Mouse (Mus musculus): Measurements from ENCODE around the gene Akr7a5. TPM values are rescaled to one million over a fixed set of nuclear protein-coding genes. Genes with fewer than 3 reads are reported as not detected.

Gene Akr7a5
- total and polyA plus RNA-seq, 2 experiments from 2014 or later = 41.1 to 60.6 TPM

DNA sequence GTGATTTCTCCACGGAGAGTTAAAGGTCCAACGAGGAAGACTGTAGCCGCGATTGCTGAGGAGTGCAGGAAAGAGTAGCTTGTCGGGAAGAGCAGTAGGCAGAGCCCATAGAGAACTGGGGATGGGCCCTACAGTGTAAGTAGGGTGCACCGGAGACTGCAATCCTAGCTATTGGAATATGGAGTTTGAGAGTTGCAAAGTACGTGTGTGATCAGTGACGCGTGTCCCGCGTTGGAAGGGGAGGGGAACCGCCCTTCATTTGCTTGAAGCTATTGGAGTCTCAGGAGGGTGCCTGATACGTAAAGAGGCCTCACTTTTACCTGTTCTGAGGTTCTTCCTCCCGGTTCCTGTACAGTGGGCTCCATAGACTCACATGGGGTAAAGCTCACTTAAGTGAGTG is 1.2 kb downstream of the Akr7a5 start:
- ATAC-seq = no peak
- 16% methylated on average over 14 of the region's 14 CpGs for WGBS

DNA sequence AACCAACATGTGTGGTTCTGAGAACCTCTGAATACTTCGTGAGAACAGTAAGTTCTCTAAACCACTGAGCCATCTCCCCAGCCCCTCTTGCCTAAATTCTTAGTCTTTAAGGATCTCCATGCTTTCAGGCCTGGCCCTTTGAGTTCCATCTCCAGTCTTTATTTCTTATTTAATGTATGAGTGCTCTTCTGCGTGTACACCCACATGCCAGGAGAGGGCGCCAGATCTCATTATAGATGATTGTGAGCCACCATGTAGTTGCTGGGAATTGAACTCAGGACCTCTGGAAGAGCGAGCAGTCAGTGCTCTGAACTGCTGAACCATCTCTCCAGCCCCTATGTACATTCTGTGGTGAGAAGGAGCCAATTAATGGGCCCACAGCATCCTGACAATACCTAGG is 2.1 kb downstream of the Akr7a5 start:
- Histone ChIP-seq H3K27me3 (ENCODE audit: insufficient read depth, low read length) (no peaks in the 10 kb centered on the region), H3K4me2 (ENCODE audit: low read depth) (no peak overlapping the region), H3K27ac (ENCODE audit: low read depth, low read length) (no peak overlapping the region), H3K36me3 (ENCODE audit: insufficient read depth) (peaks cover 18% of the 10 kb centered on the region), H3K4me3 (ENCODE audit: low read depth, low read length) (no peak overlapping the region), H3K4me1 (ENCODE audit: insufficient read depth) (peaks cover 19% of the 10 kb centered on the region; the same call in 1 of the 2 replicates), H3K9ac (no peak overlapping the region), H3K9me3 (ENCODE audit: low read length) (no peaks in the 10 kb centered on the region)
- 58% methylated on average over 4 of the region's 4 CpGs for WGBS
- DNase-seq = peak; percentile 36
- no peak for ATAC-seq
- TF ChIP-seq CTCF (IDR thresholded peaks at IDR 0.05; ENCODE audit: low read depth) = peak; percentile 58

More for the DNA sequence above, 1.2 kb downstream of the Akr7a5 start:
- Histone ChIP-seq H3K27me3 (ENCODE audit: insufficient read depth, low read length) (no peaks in the 10 kb centered on the region), H3K4me1 (ENCODE audit: insufficient read depth) (peaks cover 19% of the 10 kb centered on the region; the same call in 1 of the 2 replicates), H3K9me3 (ENCODE audit: low read length) (no peaks in the 10 kb centered on the region), H3K9ac (peak overlapping the region; percentile 79), H3K4me2 (ENCODE audit: low read depth) (peak overlapping the region; percentile 92), H3K27ac (ENCODE audit: low read depth, low read length) (no peak overlapping the region), H3K36me3 (ENCODE audit: insufficient read depth) (peaks cover 18% of the 10 kb centered on the region), H3K4me3 (ENCODE audit: low read depth, low read length) (peak overlapping the region; percentile 93)
- no peak for TF ChIP-seq CTCF (IDR thresholded peaks at IDR 0.05; ENCODE audit: low read depth)
- DNase-seq = no peak

DNA sequence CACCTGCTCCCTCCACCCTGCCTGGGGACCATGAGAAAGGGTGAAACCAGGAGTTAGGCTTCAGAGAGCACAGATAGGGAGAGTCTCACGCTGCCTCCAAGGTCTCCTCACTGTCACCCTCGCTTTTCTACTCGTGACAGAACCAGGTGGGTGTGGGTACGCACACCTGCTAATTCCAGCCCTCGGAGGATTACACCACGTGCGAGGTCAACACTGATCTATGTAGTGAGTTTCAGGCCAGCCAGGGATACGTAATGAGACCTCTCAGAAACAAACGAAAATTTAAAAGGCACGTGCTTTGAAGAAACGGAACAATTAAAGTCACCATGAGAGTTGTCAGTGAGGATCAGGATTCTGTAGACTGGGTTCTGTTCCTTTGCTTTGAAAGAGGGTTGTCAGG is 7.9 kb downstream of the Akr7a5 start:
- Histone ChIP-seq H3K4me2 (ENCODE audit: low read depth) (no peak overlapping the region), H3K27me3 (ENCODE audit: insufficient read depth, low read length) (no peaks in the 10 kb centered on the region), H3K36me3 (ENCODE audit: insufficient read depth) (peaks cover 18% of the 10 kb centered on the region), H3K27ac (ENCODE audit: low read depth, low read length) (no peak overlapping the region), H3K9ac (no peak overlapping the region), H3K4me3 (ENCODE audit: low read depth, low read length) (no peak overlapping the region), H3K4me1 (ENCODE audit: insufficient read depth) (no peaks in the 10 kb centered on the region), H3K9me3 (ENCODE audit: low read length) (no peaks in the 10 kb centered on the region)
- WGBS = 93% methylated on average over 11 of the region's 11 CpGs
- DNase-seq = no peak
- no peak for ATAC-seq
- no peak for TF ChIP-seq CTCF (IDR thresholded peaks at IDR 0.05; ENCODE audit: low read depth)

DNA sequence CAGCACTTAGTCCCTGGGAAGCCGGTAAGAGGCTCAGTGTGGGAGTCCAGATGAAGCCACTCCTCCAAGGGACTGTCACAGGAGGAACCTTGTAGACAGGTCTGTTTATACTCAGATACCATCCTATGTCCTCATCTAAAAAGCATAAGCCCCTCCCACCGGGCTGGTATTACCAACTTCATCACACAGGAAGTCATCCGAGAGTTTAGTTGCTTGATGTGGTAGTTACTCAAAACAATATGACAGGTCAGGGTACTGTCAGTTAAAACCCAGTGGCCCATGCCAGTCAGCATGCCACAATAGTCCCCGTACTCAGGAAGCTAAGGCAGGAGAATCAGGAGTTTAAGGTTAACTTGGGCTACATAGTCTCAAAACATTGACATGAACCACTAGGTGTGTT is 9.2 kb downstream of the Akr7a5 start:
- H3K9ac ChIP-seq = no peak overlapping the region
- H3K4me2 ChIP-seq (ENCODE audit: low read depth) = no peak overlapping the region
- no peaks in the 10 kb centered on the region for H3K27me3 ChIP-seq (ENCODE audit: insufficient read depth, low read length)
- H3K36me3 ChIP-seq (ENCODE audit: insufficient read depth) = peaks cover 10% of the 10 kb centered on the region; the same call in 1 of the 2 replicates
- ATAC-seq = no peak
- no peaks in the 10 kb centered on the region for H3K4me1 ChIP-seq (ENCODE audit: insufficient read depth)
- 91% methylated on average over 4 of the region's 4 CpGs for WGBS
- H3K9me3 ChIP-seq (ENCODE audit: low read length) = no peaks in the 10 kb centered on the region
- H3K4me3 ChIP-seq (ENCODE audit: low read depth, low read length) = no peak overlapping the region
- TF ChIP-seq CTCF (IDR thresholded peaks at IDR 0.05; ENCODE audit: low read depth) = no peak
- no peak for DNase-seq
- H3K27ac ChIP-seq (ENCODE audit: low read depth, low read length) = no peak overlapping the region

DNA sequence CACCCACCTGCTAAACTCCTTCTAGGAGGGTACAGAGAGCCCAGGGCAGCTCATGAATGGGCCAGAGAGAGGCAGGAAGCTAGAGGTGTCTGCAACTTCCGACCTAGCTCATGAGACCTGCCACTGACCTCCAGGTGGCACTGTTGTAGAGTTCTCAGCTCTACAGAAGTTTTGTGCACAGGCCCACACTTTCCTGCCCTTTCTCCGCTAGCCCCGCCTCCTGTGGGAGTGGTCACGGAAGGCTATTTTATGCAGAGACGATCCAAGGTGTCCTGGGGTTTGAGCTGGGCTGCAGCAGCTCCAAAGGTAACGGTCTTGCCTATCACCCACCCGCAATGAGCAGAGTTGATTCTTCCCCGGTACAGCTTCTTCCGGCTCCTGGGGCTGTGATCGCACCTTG is 20.1 kb downstream of the Akr7a5 start:
- Histone ChIP-seq H3K27me3 (ENCODE audit: insufficient read depth, low read length) (no peaks in the 10 kb centered on the region), H3K4me3 (ENCODE audit: low read depth, low read length) (no peak overlapping the region), H3K4me2 (ENCODE audit: low read depth) (no peak overlapping the region), H3K27ac (ENCODE audit: low read depth, low read length) (no peak overlapping the region), H3K9me3 (ENCODE audit: low read length) (no peaks in the 10 kb centered on the region), H3K36me3 (ENCODE audit: insufficient read depth) (no peaks in the 10 kb centered on the region), H3K4me1 (ENCODE audit: insufficient read depth) (no peaks in the 10 kb centered on the region), H3K9ac (no peak overlapping the region)
- peak; percentile 42 for DNase-seq
- ATAC-seq = no peak
- peak; percentile 52 for TF ChIP-seq CTCF (IDR thresholded peaks at IDR 0.05; ENCODE audit: low read depth)
- 13% methylated on average over 10 of the region's 10 CpGs for WGBS

DNA sequence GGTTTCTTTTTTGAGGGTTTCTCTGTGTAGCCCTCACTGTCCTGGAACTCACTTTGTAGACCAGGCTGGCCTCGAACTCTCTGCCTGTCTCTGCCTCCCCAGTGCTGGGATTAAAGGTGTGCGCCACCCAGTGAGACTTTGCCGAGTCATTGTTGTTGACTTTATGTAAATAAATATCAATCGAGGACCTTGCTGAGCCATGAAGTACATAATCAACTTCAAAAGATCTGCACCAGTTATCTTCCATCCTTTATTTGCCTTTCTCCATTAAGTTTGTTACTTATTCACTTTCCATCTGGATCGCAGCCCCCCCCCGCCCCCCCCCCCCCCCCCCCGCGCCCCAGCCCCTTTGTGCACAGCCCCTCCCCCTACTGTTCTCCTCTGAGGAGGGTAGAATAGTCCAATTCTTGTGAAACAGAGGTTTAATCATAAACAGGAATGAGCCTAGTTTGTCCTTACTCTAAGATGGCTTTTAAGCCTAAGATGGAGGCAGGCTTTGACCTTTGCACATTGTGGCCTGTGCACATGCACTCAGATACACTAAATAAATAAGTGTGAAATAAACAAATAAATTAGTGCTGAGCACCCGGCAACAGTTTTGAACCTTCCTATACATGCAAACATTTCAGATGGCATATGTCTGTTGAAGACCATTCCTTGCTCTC is 24.2 kb downstream of the Akr7a5 start:
- Histone ChIP-seq H3K9me3 (ENCODE audit: low read length) (no peaks in the 10 kb centered on the region), H3K4me2 (ENCODE audit: low read depth) (no peak overlapping the region), H3K4me3 (ENCODE audit: low read depth, low read length) (no peak overlapping the region), H3K27me3 (ENCODE audit: insufficient read depth, low read length) (no peaks in the 10 kb centered on the region), H3K9ac (no peak overlapping the region), H3K36me3 (ENCODE audit: insufficient read depth) (no peaks in the 10 kb centered on the region), H3K4me1 (ENCODE audit: insufficient read depth) (no peaks in the 10 kb centered on the region), H3K27ac (ENCODE audit: low read depth, low read length) (no peak overlapping the region)
- no peak for ATAC-seq
- no peak for TF ChIP-seq CTCF (IDR thresholded peaks at IDR 0.05; ENCODE audit: low read depth)
- 76% methylated on average over 6 of the region's 9 CpGs for WGBS
- DNase-seq = no peak

DNA sequence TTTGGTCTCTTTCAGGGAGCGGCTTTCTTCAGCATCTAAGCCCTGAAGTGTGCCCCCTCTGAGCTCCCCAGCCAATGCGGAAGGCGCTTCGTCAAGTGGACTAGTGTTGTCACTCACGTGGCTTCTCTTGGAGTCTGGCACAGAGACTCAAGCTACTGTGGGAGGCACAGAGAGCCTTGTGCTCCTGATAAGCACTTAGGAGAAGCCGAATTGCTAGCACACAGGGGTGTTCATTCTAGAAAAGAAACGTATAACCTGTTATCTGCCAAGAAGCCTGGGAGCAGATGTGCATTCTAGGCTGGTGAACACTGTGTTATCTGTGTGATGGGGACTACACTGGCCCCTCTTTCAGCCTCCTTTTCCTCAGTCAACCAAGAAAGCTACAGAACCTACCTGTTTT is 25.0 kb downstream of the Akr7a5 start:
- Histone ChIP-seq H3K27me3 (ENCODE audit: insufficient read depth, low read length) (no peaks in the 10 kb centered on the region), H3K4me1 (ENCODE audit: insufficient read depth) (no peaks in the 10 kb centered on the region), H3K9me3 (ENCODE audit: low read length) (no peaks in the 10 kb centered on the region), H3K4me3 (ENCODE audit: low read depth, low read length) (no peak overlapping the region), H3K36me3 (ENCODE audit: insufficient read depth) (no peaks in the 10 kb centered on the region), H3K9ac (no peak overlapping the region), H3K4me2 (ENCODE audit: low read depth) (no peak overlapping the region), H3K27ac (ENCODE audit: low read depth, low read length) (no peak overlapping the region)
- no peak for ATAC-seq
- DNase-seq = no peak
- 61% methylated on average over 7 of the region's 7 CpGs for WGBS
- TF ChIP-seq CTCF (IDR thresholded peaks at IDR 0.05; ENCODE audit: low read depth) = no peak
